Mouse (Mus musculus) heart, postnatal 14 days (tissue): ENCODE data around the gene Cxcl15. TPM values are rescaled to one million over a fixed set of nuclear protein-coding genes. Genes with fewer than 3 reads are reported as not detected.
A peak's percentile ranks its signal among the peaks of the same experiment; 100 is the strongest.

Experiments used
- DNase-seq, 2 experiments: peaks; one replicate each; pipeline ENCODE4 v3.0.0; 2021 to 2022
- intact Hi-C: fragments of 180-260 bp; cut with DNase I; formaldehyde crosslinking; loops from one replicate; pipeline ENCODE4 v1.15.1; 2025
- long read RNA-seq, 2 experiments: library from polyadenylated mRNA; stranded (forward); transcript quantifications; one replicate each; pipeline ENCODE4 v2.0.0; 2021
- total RNA-seq, 2 experiments: library from RNA; stranded (reverse); gene quantifications; 2 replicates each; pipeline ENCODE4 v1.2.3; 2021

The Cxcl15 gene
- under 1 TPM in 1 of 2 experiments, not detected in 1; 0.22 TPM for total RNA-seq
- long read RNA-seq, experiment 1 = 0 reads
- long read RNA-seq, experiment 2 = 0 reads

GRCm38 (mm10) chr5:90794195-90794625 is at the start of gene Cxcl15:
Gene Cxcl15 (plus strand): TSS chr5:90794534.
- DNase-seq = no peak

GRCm38 (mm10) chr5:90753934-90754333 is 40.4 kb upstream of the Cxcl15 start:
- no peak for DNase-seq
- intact Hi-C loops = no loop called here

More at GRCm38 (mm10) chr5:90794195-90794625, at the start of gene Cxcl15:
- intact Hi-C loops = no loop called here

GRCm38 (mm10) chr5:90758020-90758605 is 36.2 kb upstream of the Cxcl15 start:
- peak in 1 of 2 experiments; percentile 16 for DNase-seq
- intact Hi-C loops = no loop called here

GRCm38 (mm10) chr5:90759077-90760065 is 35.0 kb upstream of the Cxcl15 start, which contains the start of gene Cxcl5:
Gene Cxcl5 (plus strand): TSS chr5:90759360.
- intact Hi-C loops = no loop called here
- DNase-seq = peak in 1 of 2 experiments; percentile 20

- intact Hi-C loops = no loop called here
- no peak for DNase-seq
These were observed 34.0 kb upstream of the Cxcl15 start for GRCm38 (mm10) chr5:90760303-90760702.

GRCm38 (mm10) chr5:90760844-90761243 is 33.5 kb upstream of the Cxcl15 start:
- intact Hi-C loops = no loop called here
- no peak for DNase-seq

- intact Hi-C loops = no loop called here
- DNase-seq = no peak
These were observed 32.5 kb upstream of the Cxcl15 start for GRCm38 (mm10) chr5:90761834-90762233.

- intact Hi-C loops = no loop called here
- no peak for DNase-seq
These were observed 30.2 kb upstream of the Cxcl15 start for GRCm38 (mm10) chr5:90763912-90764665.

GRCm38 (mm10) chr5:90765821-90766606 is 28.3 kb upstream of the Cxcl15 start:
- intact Hi-C loops = no loop called here
- no peak for DNase-seq

GRCm38 (mm10) chr5:90768218-90768617 is 26.1 kb upstream of the Cxcl15 start, which contains the start of gene Ppbp:
Gene Ppbp (plus strand): TSS chr5:90768518.
- intact Hi-C loops = no loop called here
- DNase-seq = no peak

- intact Hi-C loops = loop anchor here (5.0 kb wide), 1 partner anchor 121 kb away; the partner anchor contains the start of gene Cxcl1
- DNase-seq = no peak
These were observed 23.0 kb upstream of the Cxcl15 start for GRCm38 (mm10) chr5:90771369-90771768.

GRCm38 (mm10) chr5:90771880-90772653 is 22.3 kb upstream of the Cxcl15 start, which contains the start of gene Pf4:
Gene Pf4 (plus strand): TSS chr5:90772435.
- intact Hi-C loops = loop anchor here (5.0 kb wide), 1 partner anchor 120 kb away; the partner anchor contains the start of gene Cxcl1
- peak; percentile 39 to 54 for DNase-seq

GRCm38 (mm10) chr5:90775562-90775961 is 18.8 kb upstream of the Cxcl15 start:
- intact Hi-C loops = no loop called here
- DNase-seq = no peak

- no peak for DNase-seq
- intact Hi-C loops = no loop called here
These were observed 16.7 kb upstream of the Cxcl15 start for GRCm38 (mm10) chr5:90777621-90778020.

- no peak for DNase-seq
- intact Hi-C loops = no loop called here
These were observed 15.5 kb upstream of the Cxcl15 start for GRCm38 (mm10) chr5:90778856-90779255.

- DNase-seq = no peak
- intact Hi-C loops = loop anchor here (2.0 kb wide), 2 partner anchors 121 to 123 kb away; no protein-coding TSS in a partner anchor
These were observed 10.6 kb upstream of the Cxcl15 start for GRCm38 (mm10) chr5:90783697-90784096.

GRCm38 (mm10) chr5:90785659-90786588 is 8.4 kb upstream of the Cxcl15 start, which contains the start of gene Cxcl3:
Gene Cxcl3 (plus strand): TSS chr5:90786103.
- no peak for DNase-seq
- intact Hi-C loops = loop anchor here (2.0 kb wide), 2 partner anchors 121 to 123 kb away; no protein-coding TSS in a partner anchor
